Mouse (Mus musculus) cerebellum, adult 2 months (tissue): ENCODE measurements around the gene Bri3. TPM values are rescaled to one million over a fixed set of nuclear protein-coding genes. Genes with fewer than 3 reads are reported as not detected.

Source experiments
- DNase-seq, 2 experiments: peaks; one replicate each; pipeline ENCODE4 v3.0.0; 2021
- H3K27ac ChIP-seq: fragments of 200-500 bp; 2 replicates; pipeline ENCODE4 v1.5.1; 2012; ENCODE audit warnings: low read length, control low read depth, inconsistent platforms; ENCODE audit not compliant: insufficient read depth
- H3K27me3 ChIP-seq: fragments of 200-500 bp; 2 replicates; pipeline ENCODE4 v1.6.1; 2012; ENCODE audit warnings: inconsistent platforms, mild to moderate bottlenecking, low read length, moderate library complexity; ENCODE audit not compliant: control insufficient read depth, insufficient read depth
- H3K4me1 ChIP-seq: fragments of 200-500 bp; 2 replicates; pipeline ENCODE4 v1.6.1; 2011; ENCODE audit warnings: low read length; ENCODE audit not compliant: control insufficient read depth, insufficient read depth
- H3K4me3 ChIP-seq: fragments of 200-500 bp; replicated peaks from 2 replicates; pipeline ENCODE3; 2011; ENCODE audit warnings: mild to moderate bottlenecking, low read depth, low read length, control low read depth; ENCODE audit not compliant: insufficient read depth
- CTCF ChIP-seq: fragments of 200-500 bp; IDR thresholded peaks from 2 replicates; pipeline ENCODE4 v1.5.1; 2011; ENCODE audit warnings: low read depth, mild to moderate bottlenecking, control low read depth, low read length, moderate library complexity, borderline replicate concordance; ENCODE audit not compliant: insufficient read depth
- POLR2A ChIP-seq: fragments of 200-500 bp; IDR thresholded peaks from 2 replicates; pipeline ENCODE4 v1.6.1; 2011; ENCODE audit warnings: low read length, control low read depth, borderline replicate concordance; ENCODE audit not compliant: insufficient read depth
- WGBS: fragments of 180-500 bp; shearing (Covaris S2); methylation state at CpG from one replicate; pipeline ENCODE4 v1.1.7; 2018; 5-methylcytosine and 5-hydroxymethylcytosine counted together
- polyA plus RNA-seq: library from polyadenylated mRNA; depleted of rRNA; stranded (reverse); fragments of >200 nt; gene quantifications from 2 replicates; pipeline ENCODE4 v1.2.3, GENCODE M21; 2012

The Bri3 gene
- polyA plus RNA-seq, 1 experiment = 72.5 TPM

DNA sequence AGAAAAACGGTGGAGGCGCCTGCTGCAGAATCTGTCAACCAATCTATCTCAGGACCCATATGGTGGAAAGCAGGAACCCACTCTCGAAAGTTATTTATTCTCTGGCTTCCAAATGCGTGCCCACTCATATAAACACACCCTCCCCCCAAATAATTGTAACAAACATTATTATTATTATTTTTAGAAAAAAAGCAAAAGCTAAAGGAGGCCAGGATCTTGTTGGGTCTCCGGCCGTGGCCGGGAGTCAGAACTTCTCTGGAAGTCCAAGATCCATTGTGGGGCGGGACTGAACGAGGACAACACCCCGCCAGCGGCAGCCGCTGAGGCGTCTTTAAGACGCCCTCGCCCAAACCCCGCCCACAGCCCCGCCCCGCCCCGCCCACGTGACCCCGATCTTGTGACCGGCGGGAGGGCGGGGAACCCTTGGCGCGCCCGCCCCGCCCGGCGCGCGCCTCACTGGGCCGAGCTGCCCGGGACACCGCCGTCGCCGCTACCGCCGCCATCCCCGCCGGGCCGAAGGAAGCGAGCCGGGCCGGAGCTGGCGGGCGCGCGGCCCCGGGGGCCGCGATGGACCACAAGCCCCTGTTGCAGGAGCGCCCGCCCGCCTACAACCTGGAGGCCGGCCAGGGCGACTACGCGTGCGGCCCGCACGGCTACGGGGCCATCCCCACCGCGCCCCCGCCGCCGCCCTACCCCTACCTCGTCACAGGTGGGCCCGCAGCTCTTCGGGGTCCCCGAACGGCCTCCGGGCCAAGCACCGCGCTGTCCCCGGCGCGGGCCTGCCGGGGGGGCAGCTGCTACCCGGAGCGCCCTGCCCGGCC lies 10.8 kb downstream of the Bri3 start:
- H3K27ac ChIP-seq = no peak overlapping the region
- WGBS = 1% methylated on average over 72 of the region's 84 CpGs
- peak overlapping the region; percentile 78 for H3K4me3 ChIP-seq
- peaks cover 29% of the 10 kb centered on the region for H3K4me1 ChIP-seq
- TF ChIP-seq CTCF (no peak), POLR2A (no peak; the same call in 1 of the 2 replicates)
- DNase-seq = peak; percentile 84 to 85
- no peaks in the 10 kb centered on the region for H3K27me3 ChIP-seq

DNA sequence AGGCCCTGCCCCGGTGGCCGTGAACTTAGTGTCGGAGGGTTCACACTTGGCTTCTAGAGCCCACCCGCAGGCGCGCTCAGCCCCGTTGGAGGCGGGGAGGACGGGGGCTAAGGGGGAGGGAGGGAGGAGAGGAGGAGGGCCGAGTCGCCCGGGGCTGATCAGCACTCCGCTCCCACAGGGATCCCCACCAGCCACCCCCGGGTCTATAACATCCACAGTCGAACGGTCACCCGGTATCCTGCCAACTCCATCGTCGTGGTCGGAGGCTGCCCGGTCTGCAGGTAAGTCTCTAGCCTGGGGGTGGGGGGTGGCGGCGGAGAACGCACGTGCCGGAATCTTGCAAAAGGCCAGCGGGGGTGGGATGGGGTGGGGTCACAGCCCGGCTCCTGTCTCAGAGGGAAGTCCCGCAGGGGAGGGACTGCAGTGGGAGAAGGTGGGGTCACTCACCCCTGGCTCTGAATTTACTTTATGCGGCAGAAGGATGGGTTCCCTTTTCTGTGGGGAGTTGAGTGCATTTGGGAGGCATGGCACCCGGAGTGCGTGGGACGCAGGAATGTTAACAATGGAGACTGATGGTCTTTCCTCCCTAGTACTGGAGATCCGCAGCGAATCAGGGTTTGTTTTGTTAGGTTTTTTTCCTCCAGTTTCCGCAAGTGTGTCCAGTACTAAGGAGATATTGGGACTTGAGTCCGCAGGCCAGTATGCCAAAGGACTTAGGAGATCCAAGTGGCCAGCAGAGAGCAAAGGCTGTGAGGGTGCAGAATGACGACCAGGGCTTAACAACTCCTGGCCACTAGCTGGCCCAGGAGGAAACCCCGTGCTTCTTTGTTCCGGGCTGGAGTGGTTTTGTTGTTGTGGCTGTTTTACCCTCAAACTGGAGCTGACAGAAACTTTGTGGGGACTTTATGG lies 11.6 kb downstream of the Bri3 start:
- peak; percentile 51 to 55 for DNase-seq
- WGBS = under 1% methylated on average over 40 of the region's 40 CpGs
- H3K27ac ChIP-seq = no peak overlapping the region

DNA sequence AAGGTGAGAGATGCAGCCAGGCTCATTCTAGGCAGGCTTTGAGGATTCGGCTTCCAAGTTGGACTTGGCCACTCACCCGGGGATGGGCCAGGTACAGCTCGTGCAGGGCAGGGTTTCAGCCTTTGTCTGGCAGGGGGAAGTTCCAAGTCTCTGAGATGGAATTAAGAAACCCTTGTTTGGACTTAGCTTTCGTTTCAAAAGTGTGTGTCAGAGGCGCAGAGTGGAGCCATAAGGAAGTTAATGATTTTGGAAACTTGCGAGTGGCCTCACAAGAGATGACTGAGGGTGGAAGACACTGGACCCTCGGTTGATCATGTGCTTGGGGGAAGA lies 12.3 kb downstream of the Bri3 start:
- peaks cover 39% of the 10 kb centered on the region for H3K4me1 ChIP-seq
- H3K27ac ChIP-seq = no peak overlapping the region
- TF ChIP-seq POLR2A = no peak
- TF ChIP-seq CTCF = no peak
- no peaks in the 10 kb centered on the region for H3K27me3 ChIP-seq
- no peak for DNase-seq
- H3K4me3 ChIP-seq = peak overlapping the region; percentile 75
- 18% methylated on average over 7 of the region's 7 CpGs for WGBS

More for the DNA sequence above, 11.6 kb downstream of the Bri3 start:
- H3K4me3 ChIP-seq = peak overlapping the region; percentile 75
- no peak for TF ChIP-seq POLR2A
- TF ChIP-seq CTCF = no peak
- H3K4me1 ChIP-seq = peaks cover 37% of the 10 kb centered on the region
- no peaks in the 10 kb centered on the region for H3K27me3 ChIP-seq

DNA sequence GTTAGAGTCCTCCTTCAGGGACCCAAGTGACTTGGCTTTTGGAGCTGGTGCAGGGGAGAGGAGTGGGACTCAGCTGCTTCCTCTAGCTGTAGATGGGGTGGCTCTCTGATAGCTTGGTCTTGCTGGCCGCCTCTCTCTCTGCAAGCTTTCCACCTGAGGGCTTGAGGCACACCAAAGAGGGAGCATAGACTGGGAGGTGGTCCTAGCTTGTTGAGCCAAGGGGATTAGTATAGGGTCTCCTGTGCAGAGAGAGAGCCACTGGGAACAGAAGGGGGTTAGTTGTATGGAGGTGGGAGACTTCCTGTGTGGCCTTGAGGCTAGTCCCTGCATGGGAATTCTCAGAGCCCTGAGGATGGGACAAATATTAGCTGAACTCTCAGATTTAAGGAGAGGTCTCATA lies 12.7 kb downstream of the Bri3 start:
- H3K4me1 ChIP-seq = peaks cover 43% of the 10 kb centered on the region
- no peak for DNase-seq
- H3K27ac ChIP-seq = no peak overlapping the region
- H3K27me3 ChIP-seq = no peaks in the 10 kb centered on the region
- H3K4me3 ChIP-seq = no peak overlapping the region
- WGBS = 73% methylated on average over 1 of the region's 1 CpGs
- TF ChIP-seq CTCF = no peak
- TF ChIP-seq POLR2A = no peak

- TF ChIP-seq POLR2A (no peak), CTCF (no peak)
- H3K4me3 ChIP-seq = peak overlapping the region; percentile 33
- no peaks in the 10 kb centered on the region for H3K27me3 ChIP-seq
- peaks cover 48% of the 10 kb centered on the region for H3K4me1 ChIP-seq
- no peak for DNase-seq
- H3K27ac ChIP-seq = no peak overlapping the region
- WGBS = 74% methylated on average over 3 of the region's 3 CpGs
Observed at GRCm38 (mm10) chr5:144257451-144258110, 13.3 kb downstream of the Bri3 start.

DNA sequence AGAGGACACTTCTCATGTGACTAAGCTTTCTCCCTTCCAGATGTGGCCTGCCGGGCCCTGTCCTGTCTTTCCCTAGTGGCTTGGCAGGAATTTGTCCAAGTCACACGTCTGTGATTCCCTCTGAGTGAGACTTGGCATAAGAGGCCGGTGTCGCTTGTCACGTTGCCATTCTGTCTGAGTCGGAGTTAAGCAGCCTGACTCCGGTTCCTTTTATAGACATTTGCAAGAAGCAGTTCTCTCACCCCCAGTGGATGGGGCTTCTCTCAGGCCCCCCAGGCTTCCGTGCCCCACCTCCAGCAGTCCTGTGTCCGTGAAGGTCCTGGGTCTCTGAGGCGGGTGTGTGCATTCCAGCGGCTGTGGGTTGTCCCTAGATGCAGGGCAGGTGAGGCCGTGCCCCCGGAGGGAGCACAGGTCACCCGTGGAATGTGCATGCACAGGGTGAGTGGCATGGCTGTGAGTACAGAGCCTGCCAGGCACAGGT lies 13.9 kb downstream of the Bri3 start:
- TF ChIP-seq POLR2A (no peak), CTCF (no peak)
- DNase-seq = peak; percentile 38 to 47
- WGBS = 20% methylated on average over 14 of the region's 14 CpGs
- H3K27me3 ChIP-seq = no peaks in the 10 kb centered on the region
- no peak overlapping the region for H3K27ac ChIP-seq
- H3K4me3 ChIP-seq = peak overlapping the region; percentile 33
- H3K4me1 ChIP-seq = peaks cover 51% of the 10 kb centered on the region

GRCm38 (mm10) chr5:144258687-144259086 lies 14.4 kb downstream of the Bri3 start:
- 33% methylated on average over 2 of the region's 2 CpGs for WGBS
- TF ChIP-seq POLR2A = no peak
- TF ChIP-seq CTCF = no peak
- Histone ChIP-seq H3K4me3 (no peak overlapping the region), H3K27me3 (no peaks in the 10 kb centered on the region), H3K27ac (no peak overlapping the region), H3K4me1 (peaks cover 56% of the 10 kb centered on the region)
- DNase-seq = no peak
